Mouse (Mus musculus) embryonic fibroblast, embryonic 13.5 days (primary cell): ENCODE data around the gene Bax.

Source experiments
- CTCF ChIP-seq: IDR thresholded peaks from 2 replicates; pipeline ENCODE4 v1.5.1; 2011; ENCODE audit warnings: mild to moderate bottlenecking, control low read depth, low read length, moderate library complexity, borderline replicate concordance; ENCODE audit not compliant: insufficient read depth
- POLR2A ChIP-seq: IDR thresholded peaks from 2 replicates; pipeline ENCODE4 v1.6.1; 2011; ENCODE audit warnings: low read depth, mild to moderate bottlenecking, control low read depth, low read length, moderate library complexity

DNA sequence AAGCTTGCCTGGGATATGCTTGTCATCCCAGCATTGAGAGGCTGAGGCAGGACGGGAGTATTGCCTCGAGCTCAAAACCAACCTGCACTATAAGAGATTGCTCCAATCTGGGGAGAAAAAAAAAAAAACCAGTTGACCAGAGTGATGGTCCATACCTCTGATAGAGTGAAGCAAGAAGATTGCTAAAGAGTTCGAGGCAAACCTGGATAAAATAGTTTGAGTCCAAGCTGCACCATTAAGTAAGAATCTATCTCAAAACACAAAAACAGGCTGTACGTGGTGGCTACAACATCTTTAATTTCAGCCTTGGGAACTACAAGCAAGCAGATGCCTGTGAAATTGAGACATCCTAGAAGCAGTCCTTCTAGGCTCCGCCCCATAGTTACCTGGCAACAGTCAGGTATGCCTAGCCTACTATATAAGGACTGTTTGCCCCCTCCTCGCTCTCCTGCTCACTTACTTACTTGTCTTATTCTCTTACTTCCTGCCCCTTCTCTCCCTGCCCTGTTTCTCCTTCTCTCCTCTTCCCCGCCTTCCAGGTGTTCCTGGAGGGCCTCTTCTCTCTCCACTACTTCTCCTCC, 482 bp upstream of the Bax start:
- TF ChIP-seq CTCF, result no peak
- TF ChIP-seq POLR2A, result no peak
